Mouse (Mus musculus): ENCODE results near the gene Pin1rt1. TPM values are rescaled to one million over a fixed set of nuclear protein-coding genes. Genes with fewer than 3 reads are reported as not detected.
A peak's percentile ranks its signal among the peaks of the same experiment; 100 is the strongest.

Gene Pin1rt1
- total RNA-seq (2021), result not detected
- long read RNA-seq, result 0 reads

GRCm38 (mm10) chr2:104716279-104716678 lies at the start of gene Pin1rt1:
Gene Pin1rt1 (minus strand): TSS chr2:104716379.
- no peak for DNase-seq (ENCODE audit: low spot score in 2 of 2)

- DNase-seq (ENCODE audit: low spot score in 2 of 2), result no peak
Measured at GRCm38 (mm10) chr2:104764018-104764417, 47.8 kb upstream of the Pin1rt1 start.

GRCm38 (mm10) chr2:104763134-104763703 lies 47.0 kb upstream of the Pin1rt1 start:
- no peak for DNase-seq (ENCODE audit: low spot score in 2 of 2)

- no peak for DNase-seq (ENCODE audit: low spot score in 2 of 2)
Measured at GRCm38 (mm10) chr2:104750611-104751010, 34.4 kb upstream of the Pin1rt1 start.

- no peak for DNase-seq (ENCODE audit: low spot score in 2 of 2)
Measured at GRCm38 (mm10) chr2:104748652-104749183, 32.5 kb upstream of the Pin1rt1 start.

GRCm38 (mm10) chr2:104746251-104746650 lies 30.1 kb upstream of the Pin1rt1 start:
- no peak for DNase-seq (ENCODE audit: low spot score in 2 of 2)

- DNase-seq (ENCODE audit: low spot score in 2 of 2), result no peak
Measured at GRCm38 (mm10) chr2:104743971-104744370, 27.8 kb upstream of the Pin1rt1 start.

GRCm38 (mm10) chr2:104743160-104743559 lies 27.0 kb upstream of the Pin1rt1 start:
- DNase-seq (ENCODE audit: low spot score in 2 of 2), result no peak

GRCm38 (mm10) chr2:104742741-104743064 lies 26.5 kb upstream of the Pin1rt1 start, which contains the start of gene Depdc7:
Gene Depdc7 (minus strand): TSS chr2:104742878.
- peak; percentile 82 to 86 for DNase-seq (ENCODE audit: low spot score in 2 of 2)

- DNase-seq (ENCODE audit: low spot score in 2 of 2), result no peak
Measured at GRCm38 (mm10) chr2:104741896-104742740, 25.9 kb upstream of the Pin1rt1 start.

GRCm38 (mm10) chr2:104741015-104741758 lies 25.0 kb upstream of the Pin1rt1 start:
- DNase-seq (ENCODE audit: low spot score in 2 of 2), result no peak

GRCm38 (mm10) chr2:104740248-104740949 lies 24.2 kb upstream of the Pin1rt1 start:
- DNase-seq (ENCODE audit: low spot score in 2 of 2), result no peak

- DNase-seq (ENCODE audit: low spot score in 2 of 2), result no peak
Measured at GRCm38 (mm10) chr2:104739691-104740090, 23.5 kb upstream of the Pin1rt1 start.

GRCm38 (mm10) chr2:104736241-104736640 lies 20.1 kb upstream of the Pin1rt1 start:
- DNase-seq (ENCODE audit: low spot score in 2 of 2), result no peak

GRCm38 (mm10) chr2:104732562-104733256 lies 16.5 kb upstream of the Pin1rt1 start:
- no peak for DNase-seq (ENCODE audit: low spot score in 2 of 2)

GRCm38 (mm10) chr2:104732033-104732444 lies 15.9 kb upstream of the Pin1rt1 start:
- no peak for DNase-seq (ENCODE audit: low spot score in 2 of 2)

- DNase-seq (ENCODE audit: low spot score in 2 of 2), result no peak
Measured at GRCm38 (mm10) chr2:104727369-104727768, 11.2 kb upstream of the Pin1rt1 start.

- no peak for DNase-seq (ENCODE audit: low spot score in 2 of 2)
Measured at GRCm38 (mm10) chr2:104722021-104722420, 5.8 kb upstream of the Pin1rt1 start.

GRCm38 (mm10) chr2:104717827-104718226 lies 1.6 kb upstream of the Pin1rt1 start:
- no peak for DNase-seq (ENCODE audit: low spot score in 2 of 2)

GRCm38 (mm10) chr2:104717231-104717735 lies 1.1 kb upstream of the Pin1rt1 start:
- DNase-seq (ENCODE audit: low spot score in 2 of 2), result no peak
